Mouse (Mus musculus) heart, postnatal 0 days (tissue): ENCODE measurements around the gene Fam221a. TPM values are rescaled to one million over a fixed set of nuclear protein-coding genes. Genes with fewer than 3 reads are reported as not detected.

ENCODE experiments used
- ATAC-seq: fragments of 200-750 bp; cut with Nextera tagmentation; 2 replicates; pipeline ENCODE4 v1.8.0; 2017; ENCODE audit warnings: low read depth, moderate number of reproducible peaks, moderate library complexity; ENCODE audit not compliant: insufficient read depth
- DNase-seq: peaks from one replicate; pipeline ENCODE4 v3.0.0-alpha.2; 2016; ENCODE audit warnings: low spot score
- H3K27ac ChIP-seq: fragments of 300-500 bp; sonication (generic); 2 replicates; pipeline ENCODE4 v1.5.1; 2014; ENCODE audit warnings: low read depth, mild to moderate bottlenecking
- H3K27me3 ChIP-seq: fragments of 300-500 bp; sonication (generic); 2 replicates; pipeline ENCODE4 v1.6.1; 2014; ENCODE audit warnings: low read length, mixed read lengths; ENCODE audit not compliant: control insufficient read depth, insufficient read depth
- H3K36me3 ChIP-seq: fragments of 300-500 bp; sonication (generic); replicated peaks from 2 replicates; pipeline ENCODE4 v1.6.1; 2014; ENCODE audit warnings: low read length, mixed read lengths; ENCODE audit not compliant: control insufficient read depth, insufficient read depth
- H3K4me1 ChIP-seq: fragments of 300-500 bp; sonication (generic); 2 replicates; pipeline ENCODE4 v1.6.1; 2014; ENCODE audit warnings: antibody characterized with exemption; ENCODE audit not compliant: control insufficient read depth, insufficient read depth
- H3K4me2 ChIP-seq: fragments of 300-500 bp; sonication (generic); 2 replicates; pipeline ENCODE4 v1.6.1; 2014; ENCODE audit warnings: low read depth, mild to moderate bottlenecking, low read length, moderate library complexity
- H3K4me3 ChIP-seq: fragments of 300-500 bp; sonication (generic); 2 replicates; pipeline ENCODE4 v1.5.1; 2014; ENCODE audit warnings: low read depth, low read length
- H3K9ac ChIP-seq: fragments of 300-500 bp; sonication (generic); replicated peaks from 2 replicates; pipeline ENCODE4 v1.6.1; 2014; ENCODE audit warnings: low read depth, low read length, mixed read lengths
- H3K9me3 ChIP-seq: fragments of 300-500 bp; sonication (generic); replicated peaks from 2 replicates; pipeline ENCODE4 v1.6.1; 2016; ENCODE audit warnings: low read length; ENCODE audit not compliant: control insufficient read depth
- CTCF ChIP-seq: IDR thresholded peaks from 2 replicates; pipeline ENCODE4 v1.5.1; 2016; ENCODE audit warnings: antibody characterized with exemption, control low read depth, low read depth
- EP300 ChIP-seq: IDR thresholded peaks from 2 replicates; pipeline ENCODE4 v1.6.1; 2016; ENCODE audit warnings: antibody characterized with exemption, low read depth
- WGBS: fragments of 180-500 bp; shearing (Covaris S2); extraction: QIAGEN DNeasy Blood & Tissue Kit; methylation state at CpG from one replicate; pipeline ENCODE4 v1.1.7; 2014; 5-methylcytosine and 5-hydroxymethylcytosine counted together
- polyA plus RNA-seq: library from polyadenylated mRNA; unstranded; fragments of >200 nt; fragmentation: Nextera tagmentation; extraction: Ambion mirVana; gene quantifications from 2 replicates; pipeline ENCODE4 v1.2.1, GENCODE M21; 2015
- total RNA-seq: library from RNA; depleted of rRNA; stranded (reverse); fragments of >200 nt; gene quantifications from 2 replicates; pipeline ENCODE4 v1.2.3, GENCODE M21; 2014; ENCODE audit warnings: low replicate concordance

Gene Fam221a
- total and polyA plus RNA-seq, 2 experiments from 2014 or later, result 0.11 to 1.9 TPM

DNA sequence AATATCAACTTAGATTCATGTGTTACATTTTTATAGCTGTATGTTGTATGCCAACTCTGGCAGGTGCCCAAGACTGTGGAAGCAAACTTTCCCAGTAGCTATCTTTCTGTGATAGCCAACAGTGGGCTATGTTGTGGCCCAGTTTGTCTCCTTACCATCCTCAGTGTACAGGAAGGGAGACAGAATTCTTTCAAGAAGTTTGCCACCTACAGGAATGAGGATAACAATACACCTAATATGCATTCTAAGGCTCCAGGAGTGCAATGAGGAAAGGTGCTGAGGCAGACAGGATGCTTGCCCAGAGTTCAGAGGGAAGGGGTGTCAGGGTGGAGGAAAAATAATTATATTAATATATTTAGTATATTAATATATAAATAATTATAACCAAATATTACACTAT lies 7.1 kb upstream of the Fam221a start:
- H3K9ac ChIP-seq, result no peak overlapping the region
- H3K4me2 ChIP-seq, result no peak overlapping the region
- no peaks in the 10 kb centered on the region for H3K9me3 ChIP-seq
- DNase-seq (no peak), ATAC-seq (no peak)
- no peaks in the 10 kb centered on the region for H3K36me3 ChIP-seq
- no peak overlapping the region for H3K27ac ChIP-seq
- no peaks in the 10 kb centered on the region for H3K27me3 ChIP-seq
- TF ChIP-seq EP300, result no peak
- 0 out of 2 replicates have a peak, but pooled peaks have one; percentile 20 for TF ChIP-seq CTCF
- H3K4me1 ChIP-seq, result no peaks in the 10 kb centered on the region
- H3K4me3 ChIP-seq, result no peak overlapping the region

DNA sequence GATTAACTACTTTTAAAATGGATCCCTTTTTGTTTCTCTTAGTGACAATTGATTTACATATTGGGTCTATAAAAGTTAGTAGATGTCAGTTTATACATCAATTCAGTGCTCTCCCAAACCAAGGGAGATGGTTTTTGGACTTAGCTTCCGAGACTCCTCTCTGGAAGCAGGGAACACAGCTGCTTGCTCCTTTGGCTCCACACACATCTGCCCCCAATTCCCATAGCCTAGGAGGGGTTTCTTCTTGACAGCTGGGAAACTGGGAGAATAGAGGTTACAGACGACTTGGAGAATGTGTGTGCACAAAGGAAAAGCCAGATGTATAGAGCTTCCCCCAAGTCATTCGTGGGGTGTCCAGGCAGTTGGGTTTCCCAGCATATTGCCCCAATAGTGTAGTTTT lies 673 bp downstream of the Fam221a start:
- H3K27me3 ChIP-seq, result no peaks in the 10 kb centered on the region
- H3K27ac ChIP-seq, result no peak overlapping the region
- H3K9ac ChIP-seq, result no peak overlapping the region; the same call in 1 of the 2 replicates
- TF ChIP-seq CTCF, result no peak
- no peak for TF ChIP-seq EP300
- H3K9me3 ChIP-seq, result no peaks in the 10 kb centered on the region
- H3K36me3 ChIP-seq, result no peaks in the 10 kb centered on the region
- H3K4me1 ChIP-seq, result peaks cover 6% of the 10 kb centered on the region
- DNase-seq (no peak), ATAC-seq (no peak)
- peak overlapping the region; percentile 59 for H3K4me3 ChIP-seq
- 52% methylated on average over 3 of the region's 3 CpGs for WGBS
- H3K4me2 ChIP-seq, result peak overlapping the region; percentile 82

DNA sequence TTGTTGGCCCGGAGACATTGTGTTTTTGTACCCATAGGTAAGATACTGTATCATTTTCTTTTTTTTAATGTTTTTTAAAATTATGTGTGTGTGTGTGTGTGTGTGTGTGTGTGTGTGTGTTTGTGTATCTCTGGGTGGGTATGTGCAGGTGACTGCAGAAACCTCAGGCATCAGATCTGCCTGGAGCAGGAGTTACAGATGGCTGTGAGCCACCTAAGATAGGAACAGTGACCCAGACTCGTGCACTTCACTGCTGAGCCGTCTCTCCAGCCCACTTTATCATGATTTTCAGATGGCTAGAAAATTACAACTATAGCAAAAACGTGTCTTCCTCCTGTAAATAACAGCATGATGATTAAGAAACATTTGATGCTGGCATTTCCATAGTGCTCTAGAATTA lies 5.2 kb downstream of the Fam221a start:
- DNase-seq (no peak), ATAC-seq (no peak)
- H3K9me3 ChIP-seq, result no peaks in the 10 kb centered on the region
- 56% methylated on average over 4 of the region's 4 CpGs for WGBS
- no peak overlapping the region for H3K9ac ChIP-seq
- no peaks in the 10 kb centered on the region for H3K36me3 ChIP-seq
- no peak overlapping the region for H3K4me2 ChIP-seq
- no peak overlapping the region for H3K4me3 ChIP-seq
- no peak for TF ChIP-seq CTCF
- H3K27ac ChIP-seq, result no peak overlapping the region
- H3K27me3 ChIP-seq, result no peaks in the 10 kb centered on the region
- peaks cover 6% of the 10 kb centered on the region for H3K4me1 ChIP-seq

DNA sequence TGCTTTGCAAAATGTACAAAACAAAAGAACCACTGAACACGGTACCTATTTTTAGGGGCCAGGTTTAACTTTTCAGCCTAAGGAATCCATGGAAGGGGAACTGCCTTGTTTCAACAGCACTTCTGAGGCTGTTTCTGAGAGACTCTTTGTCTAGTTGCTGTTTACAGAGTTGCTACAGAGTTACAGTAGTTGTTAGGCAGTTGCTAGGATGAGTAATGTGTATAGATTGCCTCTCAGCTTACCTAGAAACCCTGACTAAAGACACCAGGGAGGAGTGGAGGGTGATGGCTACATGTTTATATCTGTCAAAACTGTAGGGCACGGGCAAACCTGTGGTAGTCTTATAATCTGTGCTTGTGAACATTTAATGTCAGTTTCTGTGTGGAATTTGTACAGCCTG lies 6.4 kb downstream of the Fam221a start:
- Histone ChIP-seq H3K27me3 (no peaks in the 10 kb centered on the region), H3K4me2 (no peak overlapping the region), H3K27ac (no peak overlapping the region), H3K4me3 (no peak overlapping the region), H3K9ac (no peak overlapping the region), H3K9me3 (no peaks in the 10 kb centered on the region), H3K4me1 (no peaks in the 10 kb centered on the region), H3K36me3 (no peaks in the 10 kb centered on the region)
- ATAC-seq (no peak), DNase-seq (no peak)
- WGBS, result 62% methylated on average over 2 of the region's 2 CpGs
- TF ChIP-seq CTCF (no peak), EP300 (no peak)

DNA sequence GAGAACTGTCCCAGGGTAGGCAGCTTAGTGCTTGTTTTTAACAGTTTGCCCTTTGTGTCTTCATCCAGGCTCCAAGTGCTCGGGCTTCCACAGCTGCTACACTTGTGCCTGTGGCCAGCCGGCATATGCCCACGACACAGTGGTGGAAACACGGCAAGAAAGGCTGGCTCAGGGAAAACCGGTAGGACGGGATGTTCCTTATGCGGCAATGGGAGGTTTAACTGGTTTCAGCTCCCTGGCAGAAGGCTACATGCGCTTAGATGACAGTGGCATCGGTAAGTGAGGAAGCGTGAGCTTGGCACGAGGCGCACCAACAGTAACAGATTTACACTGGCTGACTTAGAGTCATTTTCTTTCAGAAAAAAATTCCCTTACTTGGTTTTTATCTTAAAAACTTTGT lies 10.8 kb downstream of the Fam221a start:
- Histone ChIP-seq H3K27ac (no peak overlapping the region), H3K9ac (no peak overlapping the region), H3K4me1 (no peaks in the 10 kb centered on the region), H3K36me3 (no peaks in the 10 kb centered on the region), H3K27me3 (no peaks in the 10 kb centered on the region), H3K4me2 (no peak overlapping the region), H3K4me3 (no peak overlapping the region), H3K9me3 (no peaks in the 10 kb centered on the region)
- no peak for ATAC-seq
- no peak for TF ChIP-seq EP300
- TF ChIP-seq CTCF, result no peak
- WGBS, result 56% methylated on average over 12 of the region's 12 CpGs
- DNase-seq, result no peak

DNA sequence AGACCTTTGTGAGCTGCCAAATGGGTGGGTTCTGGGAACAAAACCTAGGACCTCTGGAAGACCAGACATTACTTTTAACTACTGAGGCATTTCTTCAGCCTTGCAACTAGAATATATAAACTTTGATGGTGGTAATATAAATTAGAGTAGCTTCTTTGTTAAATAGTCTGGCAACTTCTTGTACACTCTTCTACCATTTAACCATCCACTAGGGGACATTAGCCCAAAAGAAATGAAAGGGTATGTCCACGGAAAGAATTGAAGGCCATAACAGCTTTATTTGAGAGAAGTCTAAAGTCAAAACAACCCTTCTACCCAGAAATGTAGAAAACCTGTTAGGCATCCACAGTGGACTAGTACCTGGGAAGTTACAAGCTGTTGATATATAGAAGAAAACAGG lies 26.7 kb downstream of the Fam221a start:
- Histone ChIP-seq H3K27me3 (no peaks in the 10 kb centered on the region), H3K4me3 (no peak overlapping the region), H3K9ac (no peak overlapping the region), H3K4me2 (no peak overlapping the region), H3K9me3 (no peaks in the 10 kb centered on the region), H3K4me1 (no peaks in the 10 kb centered on the region), H3K27ac (no peak overlapping the region), H3K36me3 (no peaks in the 10 kb centered on the region)
- TF ChIP-seq EP300 (no peak), CTCF (no peak)
- DNase-seq, result no peak
- ATAC-seq, result no peak
- 65% methylated on average over 1 of the region's 1 CpGs for WGBS
